Comparison of ENCODE assay signal across 8 mouse cellular contexts in genomic region chr1:66700149-66700692, GRCm38 (mm10). TPM values are rescaled to one million over a fixed set of nuclear protein-coding genes. Genes with fewer than 3 reads are reported as not detected.
A peak's percentile ranks its signal among the peaks of the same experiment; 100 is the strongest.
DNase-seq lines count a peak whose midpoint lies in the region; ATAC-seq lines count a peak whose summit lies in the region.

No protein-coding gene starts in this region.

- H3K9me3 ChIP-seq in kidney, embryonic 16.5 days (ENCODE audit: low read length) = no peaks in the 10 kb centered on the region
- H3K9me3 ChIP-seq in embryonic facial prominence, embryonic 12.5 days = no peaks in the 10 kb centered on the region
- H3K9me3 ChIP-seq in limb, embryonic 12.5 days = no peaks in the 10 kb centered on the region
- no peaks in the 10 kb centered on the region for H3K9me3 ChIP-seq in neural tube, embryonic 13.5 days

- 46% methylated on average over 5 of the region's 5 CpGs for WGBS in kidney, embryonic 16.5 days
- 49% methylated on average over 5 of the region's 5 CpGs for WGBS in embryonic facial prominence, embryonic 12.5 days
- 54% methylated on average over 5 of the region's 5 CpGs for WGBS in limb, embryonic 12.5 days
- WGBS in neural tube, embryonic 13.5 days = 42% methylated on average over 5 of the region's 5 CpGs

- no peak overlapping the region; the same call in 1 of the 2 replicates for H3K9ac ChIP-seq in kidney, embryonic 16.5 days (replicated peaks; ENCODE audit: low read length)
- no peak overlapping the region for H3K9ac ChIP-seq in embryonic facial prominence, embryonic 12.5 days
- no peak overlapping the region for H3K9ac ChIP-seq in limb, embryonic 12.5 days (replicated peaks)
- H3K9ac ChIP-seq in neural tube, embryonic 13.5 days = no peak overlapping the region

- H3K4me1 ChIP-seq in kidney, embryonic 16.5 days (ENCODE audit: insufficient read depth, low read length) = peaks cover 16% of the 10 kb centered on the region
- H3K4me1 ChIP-seq in embryonic facial prominence, embryonic 12.5 days = peaks cover 8% of the 10 kb centered on the region
- peaks cover 7% of the 10 kb centered on the region for H3K4me1 ChIP-seq in limb, embryonic 12.5 days (replicated peaks)
- peaks cover 30% of the 10 kb centered on the region for H3K4me1 ChIP-seq in neural tube, embryonic 13.5 days (replicated peaks)

- no peak overlapping the region for H3K27ac ChIP-seq in kidney, embryonic 16.5 days (ENCODE audit: low read length)
- H3K27ac ChIP-seq in embryonic facial prominence, embryonic 12.5 days = no peak overlapping the region
- no peak overlapping the region for H3K27ac ChIP-seq in limb, embryonic 12.5 days
- no peak overlapping the region for H3K27ac ChIP-seq in neural tube, embryonic 13.5 days (replicated peaks)

- no peak for DNase-seq in kidney, postnatal 25 days
- no peak for DNase-seq in c-Kit-positive CD71-positive TER-119-positive erythroid progenitor cells, embryonic 14.5 days (ENCODE audit: low spot score)
- DNase-seq in right cerebral cortex, postnatal 10 days (ENCODE audit: low spot score in 2 of 2) = no peak
- no peak for DNase-seq in left cerebral cortex, adult 9 months (ENCODE audit: low spot score in 2 of 2)

- H3K36me3 ChIP-seq in kidney, embryonic 16.5 days (ENCODE audit: insufficient read depth, low read length) = no peaks in the 10 kb centered on the region
- no peaks in the 10 kb centered on the region for H3K36me3 ChIP-seq in embryonic facial prominence, embryonic 12.5 days
- 0 out of 2 replicates have a peak, but pooled peaks cover 2% of the 10 kb centered on the region for H3K36me3 ChIP-seq in limb, embryonic 12.5 days
- H3K36me3 ChIP-seq in neural tube, embryonic 13.5 days = no peaks in the 10 kb centered on the region

- H3K4me2 ChIP-seq in kidney, embryonic 16.5 days (replicated peaks; ENCODE audit: low read depth, low read length) = peak overlapping the region; percentile 71
- H3K4me2 ChIP-seq in embryonic facial prominence, embryonic 12.5 days (replicated peaks) = peak overlapping the region; percentile 54
- H3K4me2 ChIP-seq in limb, embryonic 12.5 days = peak overlapping the region; percentile 66
- peak overlapping the region; percentile 49 for H3K4me2 ChIP-seq in neural tube, embryonic 13.5 days

- no peaks in the 10 kb centered on the region for H3K27me3 ChIP-seq in kidney, embryonic 16.5 days (ENCODE audit: insufficient read depth, low read length)
- H3K27me3 ChIP-seq in embryonic facial prominence, embryonic 12.5 days = no peaks in the 10 kb centered on the region
- no peaks in the 10 kb centered on the region for H3K27me3 ChIP-seq in limb, embryonic 12.5 days
- no peaks in the 10 kb centered on the region for H3K27me3 ChIP-seq in neural tube, embryonic 13.5 days

- ATAC-seq in kidney, embryonic 16.5 days (ENCODE audit: low FRiP score, low TSS enrichment) = peak; percentile 53; the same call in 1 of the 2 replicates
- peak; percentile 50 for ATAC-seq in embryonic facial prominence, embryonic 12.5 days (ENCODE audit: insufficient number of reproducible peaks, insufficient read depth, low FRiP score, low TSS enrichment)
- no peak for ATAC-seq in limb, embryonic 12.5 days (ENCODE audit: insufficient number of reproducible peaks, insufficient read depth, low FRiP score, low TSS enrichment, low read depth)
- ATAC-seq in neural tube, embryonic 13.5 days (ENCODE audit: low read depth) = peak; percentile 40

- peak overlapping the region; percentile 93 for H3K4me3 ChIP-seq in kidney, embryonic 16.5 days (ENCODE audit: low read length)
- peak overlapping the region; percentile 81 for H3K4me3 ChIP-seq in embryonic facial prominence, embryonic 12.5 days
- H3K4me3 ChIP-seq in limb, embryonic 12.5 days (replicated peaks) = peak overlapping the region; percentile 79
- peak overlapping the region; percentile 87 for H3K4me3 ChIP-seq in neural tube, embryonic 13.5 days

RNA-seq across cellular contexts. Expression of gene Rpe, which starts 0.4 kb away (rescaled TPM):
- 45.4 and 47.2 TPM in 2 replicates for polyA plus RNA-seq in kidney, embryonic 16.5 days (2015; fragmentation: Nextera tagmentation; extraction: Ambion mirVana)
- polyA plus RNA-seq in embryonic facial prominence, embryonic 12.5 days (2016; fragmentation: Nextera tagmentation; extraction: Ambion mirVana) = 47.6 and 49.8 TPM in 2 replicates
- polyA plus RNA-seq in limb, embryonic 12.5 days (2016; fragmentation: Nextera tagmentation; extraction: Ambion mirVana) = 49.2 and 51.7 TPM in 2 replicates
- polyA plus RNA-seq in neural tube, embryonic 13.5 days (2015; fragmentation: Nextera tagmentation; extraction: Ambion mirVana) = 40.0 and 41.6 TPM in 2 replicates
